Mouse (Mus musculus): ENCODE measurements around the gene Ick.

Gene Ick

DNA sequence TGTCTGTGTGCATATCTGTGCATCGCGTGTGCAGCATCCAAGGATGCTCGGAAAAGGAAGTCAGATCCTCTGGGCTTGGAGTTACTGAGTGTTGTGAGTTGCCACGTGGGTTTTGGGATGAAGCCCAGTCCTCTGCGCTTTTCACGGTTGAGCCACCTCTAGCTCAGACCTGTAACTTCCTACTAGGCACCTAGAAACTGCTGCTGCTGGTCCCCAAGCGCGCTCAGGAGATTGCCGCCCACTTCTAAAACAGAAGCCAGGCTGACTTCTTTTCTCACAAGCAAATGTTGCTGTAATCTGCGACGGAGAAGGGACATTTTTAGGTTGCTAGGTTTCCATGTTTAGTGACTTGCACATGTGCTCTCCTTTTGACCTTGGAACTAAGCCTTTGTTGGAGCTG, 86.0 kb downstream of the Ick start:
- no peak for DNase-seq

GRCm38 (mm10) chr9:78197801-78198200, 88.8 kb downstream of the Ick start:
- DNase-seq = no peak

- DNase-seq = peak in 1 of 2 experiments; percentile 54
Measured at GRCm38 (mm10) chr9:78204194-78204593, 95.2 kb downstream of the Ick start.

DNA sequence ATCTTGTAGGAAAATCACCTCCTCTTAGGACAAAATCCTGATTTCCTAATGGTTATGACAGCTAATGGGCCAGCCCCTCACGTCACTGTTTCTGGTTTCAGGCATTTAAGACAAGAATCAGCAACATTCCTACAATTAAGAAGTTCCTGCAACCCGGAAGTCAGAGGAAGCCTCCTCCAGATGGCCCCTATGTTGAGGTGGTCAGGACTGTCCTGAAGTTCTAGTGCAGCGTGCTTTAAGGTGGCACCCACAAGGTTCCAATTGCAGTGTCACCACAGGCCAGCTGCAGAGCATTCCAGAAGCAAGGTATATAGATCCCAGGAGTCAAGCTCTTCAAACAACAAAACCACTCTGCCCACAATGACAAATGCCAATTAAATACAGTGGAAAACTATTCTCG, 100.0 kb downstream of the Ick start:
- DNase-seq = no peak

DNA sequence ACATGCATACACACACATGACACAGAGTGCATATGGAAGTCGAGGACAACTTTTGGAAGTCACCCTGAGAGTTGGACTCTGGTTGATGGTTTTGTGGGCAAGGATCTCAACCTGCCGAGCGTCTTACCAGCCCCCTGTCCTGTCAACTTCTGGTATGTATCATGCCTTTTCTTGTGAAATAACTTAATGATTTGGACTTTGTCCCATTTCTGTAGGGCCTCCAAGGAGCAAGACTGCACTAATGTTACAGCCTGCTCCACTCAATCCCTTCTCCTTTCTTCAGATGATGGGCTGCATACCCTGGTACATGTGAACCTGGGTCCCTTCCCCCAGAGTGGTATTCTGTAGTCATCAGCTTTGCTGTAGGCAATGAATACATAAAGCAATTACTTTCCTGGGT, 101.1 kb downstream of the Ick start:
- no peak for DNase-seq

DNA sequence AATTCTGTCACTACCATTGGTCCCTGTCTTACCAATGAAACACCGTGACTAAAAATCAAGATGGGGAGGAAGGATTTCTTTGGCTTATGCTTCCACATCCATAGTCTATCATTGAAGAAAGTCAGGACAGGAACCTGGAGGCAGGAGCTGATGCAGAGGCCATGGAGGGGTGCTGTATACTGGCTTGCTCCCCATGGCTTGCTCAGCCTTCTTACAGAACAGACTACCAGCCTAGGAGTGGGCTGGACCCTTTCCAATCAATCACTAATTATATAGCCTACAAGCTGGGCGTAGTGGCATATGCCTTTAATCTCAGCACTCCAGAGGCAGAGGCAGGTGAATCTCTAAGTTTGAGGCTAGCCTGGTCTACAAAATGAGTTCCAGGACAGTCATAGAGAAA, 101.8 kb downstream of the Ick start:
- DNase-seq = no peak

DNA sequence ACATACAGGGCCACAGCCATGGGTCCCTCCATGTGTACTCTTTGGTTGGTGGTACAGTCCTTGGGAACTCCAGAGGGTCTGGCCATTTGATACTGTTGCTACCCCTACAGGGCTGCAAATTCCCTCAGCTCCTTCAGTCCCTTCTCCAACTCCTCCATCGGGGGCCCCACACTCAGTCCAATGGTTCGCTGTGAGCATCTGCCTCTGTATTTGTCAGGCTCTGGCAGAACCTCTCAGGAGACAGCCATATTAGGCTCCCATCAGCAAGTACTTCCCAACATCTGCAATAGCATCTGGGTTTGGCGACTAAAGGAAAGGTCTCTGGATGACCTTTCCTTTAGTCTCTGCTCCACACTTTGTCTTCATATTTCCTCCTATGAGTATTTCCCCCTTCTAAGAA, 102.5 kb downstream of the Ick start:
- DNase-seq = no peak

GRCm38 (mm10) chr9:78212341-78213049, 103.5 kb downstream of the Ick start:
- DNase-seq = no peak

GRCm38 (mm10) chr9:78217074-78217473, 108.1 kb downstream of the Ick start:
- no peak for DNase-seq

Data from kidney, postnatal 25 days (tissue).